Mouse (Mus musculus) brain, embryonic 14.5 days (tissue): ENCODE measurements around the gene Slc25a40.

ENCODE experiments used
- CTCF ChIP-seq: fragments of 200-500 bp; IDR thresholded peaks from 2 replicates; pipeline ENCODE4 v1.5.1; 2012; ENCODE audit warnings: inconsistent platforms, mild to moderate bottlenecking, moderate library complexity, borderline replicate concordance; ENCODE audit not compliant: insufficient read depth, insufficient read length; ENCODE audit errors: extremely low read depth
- POLR2A ChIP-seq: fragments of 200-500 bp; IDR thresholded peaks from 2 replicates; pipeline ENCODE4 v1.6.1; 2012; ENCODE audit warnings: mild to moderate bottlenecking, inconsistent platforms, borderline replicate concordance; ENCODE audit not compliant: poor library complexity, insufficient read depth, insufficient read length, severe bottlenecking; ENCODE audit errors: extremely low read depth

DNA sequence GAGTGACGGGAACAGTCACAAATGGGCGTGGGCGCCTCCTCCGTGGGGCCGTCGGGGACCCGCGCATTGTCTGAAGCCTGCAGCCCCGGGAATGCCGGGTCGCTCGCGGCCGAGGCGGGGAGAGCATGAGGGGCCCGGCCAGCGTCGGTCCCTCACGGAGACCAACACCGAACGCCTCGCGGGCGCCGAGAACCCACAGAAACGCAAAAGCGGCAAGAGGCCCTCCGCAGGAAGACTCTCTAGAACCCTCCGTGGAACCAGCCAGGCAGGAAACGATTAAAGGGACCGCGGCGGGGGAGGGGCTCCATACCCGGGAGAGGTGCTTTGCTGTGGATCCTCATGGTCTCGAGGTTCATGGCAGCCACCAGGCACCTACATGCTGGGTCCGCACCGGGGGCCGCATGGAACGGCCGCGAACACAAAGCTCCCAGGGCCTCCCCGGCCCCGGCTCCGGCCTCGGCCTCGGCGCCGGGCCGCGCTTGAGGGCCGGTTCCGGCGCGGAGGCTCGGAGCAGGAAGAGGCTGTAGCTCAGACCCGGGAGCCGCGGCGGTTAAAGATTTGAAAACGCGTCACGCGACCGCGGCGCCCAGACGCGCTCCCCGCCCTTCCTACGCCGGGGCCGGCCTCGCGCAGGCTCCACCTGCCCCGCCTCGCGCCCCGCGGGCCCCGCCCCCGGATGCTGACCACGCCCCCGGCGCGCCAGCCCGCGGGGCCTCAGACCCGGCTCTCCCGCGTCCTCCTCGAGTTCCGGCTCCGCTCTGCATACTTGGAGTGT, at the start of gene Slc25a40, which contains the start of gene Dbf4:
- TF ChIP-seq CTCF: no peak
- TF ChIP-seq POLR2A: peak; percentile 67
